Mouse (Mus musculus) ES-E14 (cell line): Measurements from ENCODE around the gene Palb2. TPM values are rescaled to one million over a fixed set of nuclear protein-coding genes. Genes with fewer than 3 reads are reported as not detected.

Experiments
- DNase-seq: peaks from one replicate; pipeline ENCODE4 v3.0.0-alpha.2; 2013; ENCODE audit warnings: low read depth, low spot score
- H3K27ac ChIP-seq: 2 replicates; pipeline ENCODE4 v1.5.1; 2012; ENCODE audit warnings: low read depth, mild to moderate bottlenecking, low read length, moderate library complexity, mixed read lengths; ENCODE audit not compliant: poor library complexity, insufficient read depth, severe bottlenecking
- H3K36me3 ChIP-seq: 2 replicates; pipeline ENCODE4 v1.6.1; 2012; ENCODE audit warnings: mild to moderate bottlenecking, low read length, moderate library complexity, mixed read lengths; ENCODE audit not compliant: control insufficient read depth, poor library complexity, insufficient read depth, severe bottlenecking
- H3K4me1 ChIP-seq, 2 experiments: fragments of 150-350 bp in 1 of 2; sonication (generic) in 1 of 2; 2 replicates each; pipeline ENCODE4 v1.6.1; 2012; ENCODE audit warnings: low read length in 2 of 2, mild to moderate bottlenecking in 1 of 2, mixed read lengths in 1 of 2; ENCODE audit not compliant: control insufficient read depth in 2 of 2, insufficient read depth in 2 of 2, poor library complexity in 1 of 2
- H3K4me3 ChIP-seq, 2 experiments: fragments of 150-350 bp in 1 of 2; sonication (generic) in 1 of 2; 2 replicates each; pipeline ENCODE4 v1.5.1; 2012; ENCODE audit warnings: low read length in 2 of 2, low read depth in 1 of 2, mild to moderate bottlenecking in 1 of 2, mixed read lengths in 1 of 2; ENCODE audit not compliant: insufficient read depth in 1 of 2, poor library complexity in 1 of 2, severe bottlenecking in 1 of 2
- H3K9ac ChIP-seq: 2 replicates; pipeline ENCODE4 v1.6.1; 2012; ENCODE audit warnings: low read depth, mild to moderate bottlenecking, low read length, mixed read lengths; ENCODE audit not compliant: poor library complexity, insufficient read depth, severe bottlenecking
- H3K9me3 ChIP-seq: fragments of 150-350 bp; sonication (generic); 2 replicates; pipeline ENCODE4 v1.6.1; 2012; ENCODE audit warnings: low read depth, mild to moderate bottlenecking, low read length; ENCODE audit not compliant: control insufficient read depth, insufficient read depth
- CHD2 ChIP-seq: IDR thresholded peaks from 2 replicates; pipeline ENCODE4 v1.6.1; 2014; ENCODE audit warnings: mild to moderate bottlenecking, low read depth, low read length, inconsistent platforms
- HCFC1 ChIP-seq: IDR thresholded peaks from 2 replicates; pipeline ENCODE4 v1.6.1; 2012; ENCODE audit warnings: low read length, inconsistent platforms, borderline replicate concordance; ENCODE audit not compliant: insufficient read depth
- MAFK ChIP-seq: IDR thresholded peaks from 2 replicates; pipeline ENCODE4 v1.6.1; 2014; ENCODE audit warnings: mild to moderate bottlenecking, low read depth, low read length, inconsistent platforms; ENCODE audit not compliant: insufficient read depth
- ZC3H11A ChIP-seq: IDR thresholded peaks from 2 replicates; pipeline ENCODE4 v1.6.1; 2012; ENCODE audit warnings: low read depth, mild to moderate bottlenecking, inconsistent platforms, low read length, borderline replicate concordance
- ZNF384 ChIP-seq: IDR thresholded peaks from 2 replicates; pipeline ENCODE4 v1.6.1; 2012; ENCODE audit warnings: low read depth, low read length, inconsistent platforms
- in situ Hi-C, 2 experiments: fragments of 600-800 bp; cut with MboI; formaldehyde crosslinking; loops; one replicate each; pipeline ENCODE4 v1.15.1; 2025; ENCODE audit warnings: low sequenced_read_pairs in 2 of 2, inconsistent platforms in 1 of 2; ENCODE audit not compliant: unreplicated experiment in 2 of 2
- total RNA-seq: library from RNA; depleted of rRNA; stranded (reverse); fragments of 300-350 nt; gene quantifications from 2 replicates; pipeline ENCODE4 v1.2.3, GENCODE M21; 2012; rRNA removed

Palb2 gene
- total RNA-seq, 1 experiment, result 21.0 TPM

GRCm38 (mm10) chr7:122066102-122066944 is 66.5 kb downstream of the Palb2 start:
- in situ Hi-C loops, result no loop called here
- H3K36me3 ChIP-seq, result peaks cover 13% of the 10 kb centered on the region
- H3K4me3 ChIP-seq, result peak overlapping the region; percentile 82 to 94
- H3K9ac ChIP-seq, result peak overlapping the region; percentile 92
- H3K27ac ChIP-seq, result peak overlapping the region; percentile 95
- TF ChIP-seq MAFK, result no peak
- TF ChIP-seq CHD2, result no peak
- TF ChIP-seq ZNF384, result no peak
- TF ChIP-seq ZC3H11A, result no peak
- TF ChIP-seq HCFC1, result no peak
- H3K4me1 ChIP-seq, result peaks cover 6 to 7% of the 10 kb centered on the region in 2 experiments; a peak in 2 of 4 replicates
- DNase-seq, result no peak
- no peaks in the 10 kb centered on the region for H3K9me3 ChIP-seq

- peak overlapping the region in 1 of 2 experiments; percentile 94; a peak in 2 of 4 replicates for H3K4me3 ChIP-seq
- H3K9ac ChIP-seq, result peak overlapping the region; percentile 31; the same call in 1 of the 2 replicates
- TF ChIP-seq CHD2, result no peak
- no peak for TF ChIP-seq ZC3H11A
- no peak for TF ChIP-seq ZNF384
- no peak for TF ChIP-seq HCFC1
- no peak for TF ChIP-seq MAFK
- H3K27ac ChIP-seq, result no peak overlapping the region
- H3K4me1 ChIP-seq, result peaks cover 6 to 7% of the 10 kb centered on the region in 2 experiments; a peak in 2 of 4 replicates
- DNase-seq, result no peak
- peaks cover 13% of the 10 kb centered on the region for H3K36me3 ChIP-seq
- no peaks in the 10 kb centered on the region for H3K9me3 ChIP-seq
- in situ Hi-C loops, result no loop called here
Observed at GRCm38 (mm10) chr7:122065656-122066055, 67.1 kb downstream of the Palb2 start.

Other genes starting within 250 kb of the Palb2 start
- gene Cog7, start 151.3 kb downstream of the Palb2 start, total RNA-seq, result 17.7 and 19.9 TPM in 2 replicates
- 68.5 and 71.9 TPM in 2 replicates for gene Gga2, start 111.8 kb downstream of the Palb2 start, total RNA-seq
- gene Ubfd1, start 65.8 kb downstream of the Palb2 start, total RNA-seq, result 56.1 and 70.7 TPM in 2 replicates
- gene Ears2, start 65.7 kb downstream of the Palb2 start, total RNA-seq, result 18.6 and 20.5 TPM in 2 replicates
- 113 and 151 TPM in 2 replicates for gene Ndufab1, start 31.1 kb downstream of the Palb2 start, total RNA-seq
- gene Dctn5, start 56 bp upstream of the Palb2 start, total RNA-seq, result 34.8 and 46.0 TPM in 2 replicates
- 66.1 and 73.8 TPM in 2 replicates for gene Plk1, start 26.5 kb upstream of the Palb2 start, total RNA-seq
- 0.11 TPM in 1 of 2 replicates, not detected in the other for gene Ern2, start 53.2 kb upstream of the Palb2 start, total RNA-seq
- gene Chp2, start 86.5 kb upstream of the Palb2 start, total RNA-seq, result 0.16 TPM in 1 of 2 replicates, not detected in the other
- gene Prkcb, start 155.8 kb upstream of the Palb2 start, total RNA-seq, result 6.1 and 10.6 TPM in 2 replicates